Mouse (Mus musculus) liver, adult 2 months (tissue): ENCODE data around the gene Cc2d1a.

Experiments used
- CTCF ChIP-seq: fragments of 200-500 bp; IDR thresholded peaks from 2 replicates; pipeline ENCODE4 v1.5.1; 2011; ENCODE audit warnings: low read depth, low read length, control low read depth
- POLR2A ChIP-seq: fragments of 200-500 bp; IDR thresholded peaks from 2 replicates; pipeline ENCODE4 v1.6.1; 2011; ENCODE audit warnings: low read length, control low read depth; ENCODE audit not compliant: insufficient read depth; ENCODE audit errors: extremely low read depth

DNA sequence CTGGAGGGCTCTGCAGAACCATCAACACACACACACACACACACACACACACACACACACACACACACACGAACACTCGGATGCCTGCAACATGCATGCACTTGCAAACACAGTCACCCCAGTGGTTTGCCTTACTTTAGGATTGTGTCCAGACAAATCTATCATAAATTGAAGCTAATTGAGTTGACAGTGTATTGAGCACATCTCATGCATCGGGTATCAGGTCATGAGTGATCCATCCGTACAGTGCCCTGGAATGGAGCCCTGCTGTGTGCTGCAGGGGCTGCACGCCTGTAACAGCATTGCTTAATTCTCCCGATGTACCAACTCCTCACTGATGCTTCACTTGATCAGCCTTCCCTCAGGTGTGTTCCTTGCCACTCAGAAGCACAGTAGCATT lies 32.1 kb downstream of the Cc2d1a start:
- TF ChIP-seq POLR2A (no peak), CTCF (no peak)
